Mouse (Mus musculus): ENCODE measurements around the gene Sash1.

DNA sequence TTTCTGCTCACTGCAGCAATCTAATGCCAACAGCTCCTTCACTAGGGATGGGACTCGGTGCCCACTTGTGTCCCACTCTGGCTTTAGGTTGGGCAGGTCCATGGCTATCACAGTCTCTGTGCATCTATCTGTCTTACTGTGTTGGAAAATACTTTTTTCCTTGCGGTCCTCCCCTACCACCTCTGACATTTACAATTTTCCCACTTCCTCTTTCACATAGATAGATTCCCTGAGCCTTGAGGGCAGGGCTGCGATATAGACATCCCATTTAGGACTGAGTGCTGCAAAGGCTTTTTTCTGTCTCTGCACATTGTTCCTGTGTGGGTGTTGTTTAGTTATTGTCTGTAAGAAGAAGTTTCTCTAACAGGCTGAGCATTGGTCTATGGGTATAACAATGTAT, 40.4 kb upstream of the Sash1 start:
- TF ChIP-seq CTCF (IDR thresholded peaks at IDR 0.05; ENCODE audit: control insufficient read depth, insufficient read depth, low read length) (no peak), POLR2A (IDR thresholded peaks at IDR 0.05; ENCODE audit: borderline replicate concordance, control insufficient read depth, low read depth, low read length) (no peak)

Measured in bone marrow, adult 2 months (tissue).